ENCODE assay signal across 13 mouse cellular contexts in genomic region chr3:32638240-32638639, GRCm38 (mm10). TPM values are rescaled to one million over a fixed set of nuclear protein-coding genes. Genes with fewer than 3 reads are reported as not detected.
A peak's percentile ranks its signal among the peaks of the same experiment; 100 is the strongest.
DNase-seq lines count a peak whose midpoint lies in the region; ATAC-seq and TF ChIP-seq lines count a peak whose summit lies in the region.
"Had no signal": no experiment of that assay in that cellular context is flagged by ENCODE, and none has a peak within 500 bp of the region (broad histone marks: within the 10 kb centered on the region; RNA-seq: fewer than 3 reads in every experiment).

No protein-coding gene starts in this region.

- no peaks in the 10 kb centered on the region for H3K4me1 ChIP-seq in hindbrain, embryonic 14.5 days (replicated peaks; ENCODE audit: control insufficient read depth, insufficient read depth, low read length)
- no peaks in the 10 kb centered on the region for H3K4me1 ChIP-seq in hindbrain, embryonic 10.5 days (replicated peaks)
- peaks cover 3% of the 10 kb centered on the region; the same call in 1 of the 2 replicates for H3K4me1 ChIP-seq in heart, postnatal 0 days (ENCODE audit: control insufficient read depth, insufficient read depth)
- no peaks in the 10 kb centered on the region for H3K4me1 ChIP-seq in midbrain, embryonic 15.5 days
- H3K4me1 ChIP-seq: hindbrain, embryonic 12.5 days; limb, embryonic 13.5 days; neural tube, embryonic 13.5 days had no signal

- ATAC-seq in hindbrain, embryonic 14.5 days (ENCODE audit: low FRiP score) = no peak
- ATAC-seq in heart, postnatal 0 days (ENCODE audit: insufficient read depth, low read depth) = 0 out of 2 replicates have a peak, but pooled peaks have one; percentile 30
- ATAC-seq in midbrain, embryonic 15.5 days (replicated peaks) = no peak
- ATAC-seq: forebrain, postnatal 0 days had no signal

- no peak overlapping the region for H3K4me2 ChIP-seq in hindbrain, embryonic 14.5 days (replicated peaks)
- 0 out of 2 replicates have a peak overlapping the region, but pooled peaks have one; percentile 9 for H3K4me2 ChIP-seq in heart, postnatal 0 days (ENCODE audit: low read depth, low read length)
- H3K4me2 ChIP-seq in midbrain, embryonic 15.5 days = no peak overlapping the region
- H3K4me2 ChIP-seq: hindbrain, embryonic 12.5 days; limb, embryonic 13.5 days; neural tube, embryonic 13.5 days had no signal

- H3K27ac ChIP-seq in hindbrain, embryonic 14.5 days = no peak overlapping the region
- H3K27ac ChIP-seq in hindbrain, embryonic 10.5 days = no peak overlapping the region
- H3K27ac ChIP-seq in heart, postnatal 0 days (ENCODE audit: low read depth) = peak overlapping the region; percentile 51
- no peak overlapping the region for H3K27ac ChIP-seq in midbrain, embryonic 15.5 days
- H3K27ac ChIP-seq: hindbrain, embryonic 12.5 days; limb, embryonic 13.5 days; neural tube, embryonic 13.5 days had no signal

- H3K36me3 ChIP-seq in hindbrain, embryonic 14.5 days (replicated peaks; ENCODE audit: control insufficient read depth, insufficient read depth) = no peaks in the 10 kb centered on the region
- H3K36me3 ChIP-seq in hindbrain, embryonic 10.5 days = no peaks in the 10 kb centered on the region
- H3K36me3 ChIP-seq in heart, postnatal 0 days (replicated peaks; ENCODE audit: control insufficient read depth, insufficient read depth, low read length) = no peaks in the 10 kb centered on the region
- no peaks in the 10 kb centered on the region for H3K36me3 ChIP-seq in midbrain, embryonic 15.5 days (replicated peaks)
- H3K36me3 ChIP-seq: hindbrain, embryonic 12.5 days; limb, embryonic 13.5 days; neural tube, embryonic 13.5 days had no signal

- DNase-seq in hindbrain, embryonic 14.5 days (ENCODE audit: low spot score) = peak; percentile 45
- DNase-seq in hindbrain, embryonic 10.5 days (ENCODE audit: low spot score) = no peak
- DNase-seq in heart, adult 8-10 months (ENCODE audit: low spot score) = peak; percentile 70
- no peak for DNase-seq in heart, postnatal 0 days (ENCODE audit: low spot score)
- DNase-seq in kidney, postnatal 25 days = peak; percentile 26 to 64
- no peak for DNase-seq in frontal cortex, postnatal 36 days (ENCODE audit: low spot score in 2 of 2)
- no peak for DNase-seq in urinary bladder, postnatal 4 days (ENCODE audit: low spot score in 2 of 2)
- DNase-seq: forebrain, postnatal 0 days; thymus, postnatal 36 days had no signal

- 68% methylated on average over 8 of the region's 8 CpGs for WGBS in hindbrain, embryonic 14.5 days
- WGBS in hindbrain, embryonic 10.5 days = 74% methylated on average over 8 of the region's 8 CpGs
- WGBS in heart, postnatal 0 days = 44% methylated on average over 8 of the region's 8 CpGs
- WGBS in midbrain, embryonic 15.5 days = 60% methylated on average over 8 of the region's 8 CpGs

- TF ChIP-seq CTCF in heart, postnatal 0 days (IDR thresholded peaks at IDR 0.05; ENCODE audit: low read depth) = no peak

- H3K9me3 ChIP-seq in hindbrain, embryonic 14.5 days (ENCODE audit: control insufficient read depth, low read length) = no peaks in the 10 kb centered on the region
- no peaks in the 10 kb centered on the region for H3K9me3 ChIP-seq in hindbrain, embryonic 10.5 days
- no peaks in the 10 kb centered on the region for H3K9me3 ChIP-seq in heart, postnatal 0 days (replicated peaks; ENCODE audit: control insufficient read depth, low read length)
- no peaks in the 10 kb centered on the region for H3K9me3 ChIP-seq in midbrain, embryonic 15.5 days
- H3K9me3 ChIP-seq: hindbrain, embryonic 12.5 days; limb, embryonic 13.5 days; neural tube, embryonic 13.5 days had no signal

- TF ChIP-seq EP300 in heart, postnatal 0 days (IDR thresholded peaks at IDR 0.05; ENCODE audit: low read depth) = no peak

- no peaks in the 10 kb centered on the region for H3K27me3 ChIP-seq in hindbrain, embryonic 14.5 days (ENCODE audit: control insufficient read depth, insufficient read depth, low read length)
- no peaks in the 10 kb centered on the region for H3K27me3 ChIP-seq in hindbrain, embryonic 10.5 days (ENCODE audit: insufficient read depth, poor library complexity, severe bottlenecking)
- no peaks in the 10 kb centered on the region for H3K27me3 ChIP-seq in heart, postnatal 0 days (ENCODE audit: control insufficient read depth, insufficient read depth, low read length)
- no peaks in the 10 kb centered on the region for H3K27me3 ChIP-seq in midbrain, embryonic 15.5 days (replicated peaks)
- H3K27me3 ChIP-seq: hindbrain, embryonic 12.5 days; limb, embryonic 13.5 days; neural tube, embryonic 13.5 days had no signal

- H3K9ac ChIP-seq in hindbrain, embryonic 14.5 days = no peak overlapping the region
- H3K9ac ChIP-seq in heart, postnatal 0 days (replicated peaks; ENCODE audit: low read depth, low read length) = no peak overlapping the region
- no peak overlapping the region for H3K9ac ChIP-seq in midbrain, embryonic 15.5 days
- H3K9ac ChIP-seq: forebrain, postnatal 0 days; hindbrain, embryonic 12.5 days; limb, embryonic 13.5 days; neural tube, embryonic 13.5 days had no signal

- H3K4me3 ChIP-seq in hindbrain, embryonic 14.5 days (replicated peaks; ENCODE audit: low read length) = no peak overlapping the region
- no peak overlapping the region for H3K4me3 ChIP-seq in hindbrain, embryonic 10.5 days
- no peak overlapping the region for H3K4me3 ChIP-seq in heart, postnatal 0 days (ENCODE audit: low read depth, low read length)
- no peak overlapping the region for H3K4me3 ChIP-seq in midbrain, embryonic 15.5 days
- H3K4me3 ChIP-seq: hindbrain, embryonic 12.5 days; limb, embryonic 13.5 days; neural tube, embryonic 13.5 days had no signal

RNA-seq across cellular contexts. Expression of gene Gnb4, which starts 21.9 kb away (rescaled TPM):
- polyA plus RNA-seq in hindbrain, embryonic 14.5 days (2014; fragmentation: Nextera tagmentation; extraction: Ambion mirVana) = 101 and 108 TPM in 2 replicates
- 46.1 and 49.3 TPM in 2 replicates for polyA plus RNA-seq in hindbrain, embryonic 10.5 days (2016; fragmentation: Nextera tagmentation; extraction: Ambion mirVana)
- 10 to 100 TPM in 2 of 4 experiments, 1 to 10 TPM in 2; 6.9 to 14.1 (median 10.9) TPM for total RNA-seq in heart, adult 8-10 months (2022)
- 47.9 and 55.4 TPM in 2 replicates for total RNA-seq in heart, postnatal 0 days (2014; rRNA removed; ENCODE audit: low replicate concordance)
- 36.8 and 38.6 TPM in 2 replicates for polyA plus RNA-seq in heart, postnatal 0 days (2015; fragmentation: Nextera tagmentation; extraction: Ambion mirVana)
- polyA plus RNA-seq in midbrain, embryonic 15.5 days (2015; fragmentation: Nextera tagmentation; extraction: Ambion mirVana) = 86.4 and 90.4 TPM in 2 replicates

Comparison
In these comparisons a context has a peak if more than half of its experiments do, and no peak if none do; other contexts are left out.
1. DNase-seq: peak in hindbrain, embryonic 14.5 days (single experiment), heart, adult 8-10 months (single experiment) and kidney, postnatal 25 days (2 of 2); none in hindbrain, embryonic 10.5 days (single experiment), heart, postnatal 0 days (single experiment), frontal cortex, postnatal 36 days (0 of 2) and urinary bladder, postnatal 4 days (0 of 2).